Mouse (Mus musculus): ENCODE data around the gene Trak1.

GRCm38 (mm10) chr9:121250854-121251253 is 46.4 kb upstream of the Trak1 start:
- TF ChIP-seq CTCF (IDR thresholded peaks at IDR 0.05; ENCODE audit: low read depth), result no peak
- no peak for TF ChIP-seq EP300 (IDR thresholded peaks at IDR 0.05; ENCODE audit: low read depth)

All from liver, embryonic 14.5 days (tissue).